Mouse (Mus musculus) lung, embryonic 14.5 days (tissue): Measurements from ENCODE around the gene Rinl. TPM values are rescaled to one million over a fixed set of nuclear protein-coding genes. Genes with fewer than 3 reads are reported as not detected.

ENCODE experiments used
- ATAC-seq: fragments of 200-750 bp; cut with Nextera tagmentation; 2 replicates; pipeline ENCODE4 v1.8.0; 2017; ENCODE audit warnings: mild to moderate bottlenecking, moderate TSS enrichment, moderate library complexity; ENCODE audit not compliant: insufficient read depth
- DNase-seq: peaks from one replicate; pipeline ENCODE4 v3.0.0-alpha.2; 2015
- H3K27ac ChIP-seq: fragments of 300-500 bp; sonication (generic); 2 replicates; pipeline ENCODE4 v1.5.1; 2014; ENCODE audit warnings: low read depth, mild to moderate bottlenecking, moderate library complexity
- H3K27me3 ChIP-seq: fragments of 300-500 bp; sonication (generic); 2 replicates; pipeline ENCODE4 v1.6.1; 2014; ENCODE audit warnings: low read length, control low read depth; ENCODE audit not compliant: insufficient read depth
- H3K36me3 ChIP-seq: fragments of 300-500 bp; sonication (generic); 2 replicates; pipeline ENCODE4 v1.6.1; 2014; ENCODE audit warnings: control low read depth; ENCODE audit not compliant: insufficient read depth
- H3K4me1 ChIP-seq: fragments of 300-500 bp; sonication (generic); 2 replicates; pipeline ENCODE4 v1.6.1; 2014; ENCODE audit warnings: antibody characterized with exemption, control low read depth; ENCODE audit not compliant: insufficient read depth
- H3K4me2 ChIP-seq: fragments of 300-500 bp; sonication (generic); 2 replicates; pipeline ENCODE4 v1.6.1; 2014; ENCODE audit warnings: mild to moderate bottlenecking
- H3K4me3 ChIP-seq: fragments of 300-500 bp; sonication (generic); 2 replicates; pipeline ENCODE4 v1.5.1; 2014; ENCODE audit warnings: low read depth, low read length
- H3K9ac ChIP-seq: fragments of 300-500 bp; sonication (generic); 2 replicates; pipeline ENCODE4 v1.6.1; 2014
- H3K9me3 ChIP-seq: fragments of 300-500 bp; sonication (generic); 2 replicates; pipeline ENCODE4 v1.6.1; 2016; ENCODE audit warnings: low read depth, low read length, control low read depth
- CTCF ChIP-seq: IDR thresholded peaks from 2 replicates; pipeline ENCODE4 v1.5.1; 2016; ENCODE audit warnings: antibody characterized with exemption, low read depth
- WGBS: fragments of 180-500 bp; shearing (Covaris S2); extraction: QIAGEN DNeasy Blood & Tissue Kit; methylation state at CpG from one replicate; pipeline ENCODE4 v1.1.7; 2014; 5-methylcytosine and 5-hydroxymethylcytosine counted together
- polyA plus RNA-seq: library from polyadenylated mRNA; unstranded; fragments of >200 nt; fragmentation: Nextera tagmentation; extraction: Ambion mirVana; gene quantifications from 2 replicates; pipeline ENCODE4 v1.2.1, GENCODE M21; 2014

The Rinl gene
- polyA plus RNA-seq, 1 experiment from 2014 or later, result 6.8 TPM

DNA sequence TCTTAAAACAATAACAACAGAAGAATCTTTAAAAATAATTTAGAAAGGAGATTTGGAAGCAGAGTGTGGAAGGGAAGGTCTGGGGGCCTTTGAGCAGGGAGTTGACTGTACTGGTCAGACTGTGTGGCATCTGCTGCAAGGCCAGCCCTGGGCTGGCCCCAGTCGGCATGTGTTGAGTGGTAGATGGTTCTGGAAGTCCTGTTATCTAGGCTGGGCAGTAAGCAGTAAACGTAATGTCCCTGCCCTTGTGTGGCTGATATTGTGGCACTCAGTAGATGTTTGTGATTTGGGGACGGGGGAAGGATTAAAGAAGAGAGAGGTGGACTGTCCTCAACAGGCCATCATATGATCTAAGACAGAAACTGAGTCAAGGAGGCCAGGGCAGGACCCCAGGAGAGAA lies 18.5 kb upstream of the Rinl start:
- Histone ChIP-seq H3K9me3 (no peaks in the 10 kb centered on the region), H3K4me2 (no peak overlapping the region), H3K36me3 (0 out of 2 replicates have a peak, but pooled peaks cover 8% of the 10 kb centered on the region), H3K4me1 (peaks cover 11% of the 10 kb centered on the region; the same call in 1 of the 2 replicates), H3K9ac (no peak overlapping the region), H3K27ac (no peak overlapping the region), H3K4me3 (no peak overlapping the region), H3K27me3 (no peaks in the 10 kb centered on the region)
- no peak for TF ChIP-seq CTCF
- ATAC-seq (no peak), DNase-seq (no peak)
- WGBS, result 76% methylated on average over 3 of the region's 3 CpGs

DNA sequence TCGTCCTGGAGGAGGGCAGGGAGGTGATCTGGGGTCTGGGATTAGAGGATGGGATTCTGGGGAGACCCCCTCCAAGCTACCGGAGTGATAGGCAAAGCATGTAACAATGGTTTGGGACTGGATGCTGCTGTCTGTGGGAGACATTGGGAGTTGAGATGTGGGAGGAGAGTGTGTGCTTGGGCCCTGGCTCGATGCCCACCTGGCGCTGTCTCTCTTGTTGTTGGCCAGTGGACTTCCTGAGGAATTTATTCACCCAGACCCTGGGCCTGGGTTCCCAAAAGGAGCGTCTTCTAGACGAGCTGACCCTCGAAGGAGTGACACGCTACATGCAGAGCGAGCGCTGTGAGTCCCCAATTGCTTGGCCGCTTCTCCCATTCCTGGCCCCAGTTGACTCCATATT lies 16.9 kb upstream of the Rinl start:
- Histone ChIP-seq H3K36me3 (peaks cover 8% of the 10 kb centered on the region; the same call in 1 of the 2 replicates), H3K27me3 (no peaks in the 10 kb centered on the region), H3K9ac (no peak overlapping the region), H3K4me2 (no peak overlapping the region), H3K9me3 (no peaks in the 10 kb centered on the region), H3K4me3 (no peak overlapping the region), H3K4me1 (peaks cover 6% of the 10 kb centered on the region; the same call in 1 of the 2 replicates), H3K27ac (no peak overlapping the region)
- WGBS, result 82% methylated on average over 11 of the region's 11 CpGs
- ATAC-seq (no peak), DNase-seq (no peak)
- TF ChIP-seq CTCF, result no peak

DNA sequence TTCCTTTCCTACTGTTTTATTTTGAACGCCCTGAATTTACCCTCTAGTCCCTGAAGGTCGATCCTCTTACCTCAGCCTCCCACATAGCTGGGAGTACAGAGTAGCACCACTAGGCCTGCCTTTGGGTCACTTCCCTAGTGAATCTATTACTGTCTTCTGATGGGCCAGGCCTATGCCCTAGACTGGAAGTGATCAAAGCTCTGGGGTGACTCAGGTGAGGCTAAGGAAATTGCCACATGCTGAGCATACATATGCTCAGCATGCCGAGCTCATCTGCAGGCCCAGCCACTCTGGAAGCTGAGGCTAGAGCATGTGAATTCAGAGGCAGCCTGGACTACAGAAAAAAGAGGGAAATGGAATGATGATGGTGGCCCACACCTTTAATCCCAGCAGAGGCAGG lies 15.6 kb upstream of the Rinl start:
- Histone ChIP-seq H3K9ac (no peak overlapping the region), H3K4me2 (no peak overlapping the region), H3K4me1 (no peaks in the 10 kb centered on the region), H3K4me3 (no peak overlapping the region), H3K27ac (no peak overlapping the region), H3K9me3 (no peaks in the 10 kb centered on the region), H3K27me3 (no peaks in the 10 kb centered on the region), H3K36me3 (peaks cover 8% of the 10 kb centered on the region; the same call in 1 of the 2 replicates)
- WGBS, result 57% methylated on average over 3 of the region's 3 CpGs
- no peak for DNase-seq
- no peak for ATAC-seq
- TF ChIP-seq CTCF, result no peak

DNA sequence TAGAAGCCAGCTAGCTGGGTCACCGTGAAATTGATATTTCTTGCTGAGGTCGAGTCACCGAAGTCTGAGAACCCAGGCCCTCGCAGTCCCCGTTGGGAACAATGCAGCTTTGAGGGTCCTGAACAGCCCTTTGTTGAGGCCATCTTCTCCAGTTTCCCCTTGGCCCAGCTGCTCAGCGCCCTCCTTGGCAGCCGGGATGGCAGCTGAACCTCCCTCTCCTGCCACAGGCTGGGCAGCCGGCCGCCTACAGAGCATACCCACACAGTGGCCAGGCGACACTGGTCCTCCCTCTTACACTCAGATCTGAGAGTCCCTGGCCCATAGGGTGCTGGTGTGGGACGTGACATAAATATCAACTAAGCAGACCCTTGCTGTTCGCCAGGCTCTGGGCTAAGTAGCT lies 14.6 kb upstream of the Rinl start:
- no peak for TF ChIP-seq CTCF
- Histone ChIP-seq H3K4me3 (no peak overlapping the region), H3K9ac (no peak overlapping the region), H3K27ac (no peak overlapping the region), H3K4me1 (no peaks in the 10 kb centered on the region), H3K4me2 (no peak overlapping the region), H3K36me3 (peaks cover 11% of the 10 kb centered on the region; the same call in 1 of the 2 replicates), H3K27me3 (no peaks in the 10 kb centered on the region), H3K9me3 (no peaks in the 10 kb centered on the region)
- WGBS, result 78% methylated on average over 12 of the region's 12 CpGs
- DNase-seq (no peak), ATAC-seq (no peak)

DNA sequence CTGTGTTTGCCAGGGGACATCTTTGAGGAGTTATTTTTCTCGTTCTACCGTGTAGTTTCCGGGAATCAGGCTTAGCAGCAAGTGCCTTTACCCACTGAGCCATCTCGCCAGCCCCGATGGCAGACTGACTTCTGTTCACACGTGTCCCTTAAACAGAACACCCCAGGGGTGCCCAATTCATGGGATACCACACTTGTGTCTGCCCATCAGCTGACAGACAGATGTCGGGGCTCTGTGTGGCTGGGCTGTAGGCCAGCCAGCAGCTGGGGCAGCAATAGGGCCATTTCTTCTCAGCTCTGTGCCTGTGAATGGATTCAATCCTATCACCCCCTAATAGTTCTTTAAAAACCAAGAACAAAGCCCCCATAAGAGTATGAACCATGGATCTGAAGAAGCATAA lies 13.6 kb upstream of the Rinl start:
- Histone ChIP-seq H3K36me3 (peaks cover 11% of the 10 kb centered on the region; the same call in 1 of the 2 replicates), H3K9ac (no peak overlapping the region), H3K9me3 (no peaks in the 10 kb centered on the region), H3K4me3 (no peak overlapping the region), H3K4me2 (no peak overlapping the region), H3K27me3 (no peaks in the 10 kb centered on the region), H3K4me1 (no peaks in the 10 kb centered on the region), H3K27ac (no peak overlapping the region)
- WGBS, result 84% methylated on average over 7 of the region's 7 CpGs
- no peak for TF ChIP-seq CTCF
- no peak for DNase-seq
- ATAC-seq, result no peak

DNA sequence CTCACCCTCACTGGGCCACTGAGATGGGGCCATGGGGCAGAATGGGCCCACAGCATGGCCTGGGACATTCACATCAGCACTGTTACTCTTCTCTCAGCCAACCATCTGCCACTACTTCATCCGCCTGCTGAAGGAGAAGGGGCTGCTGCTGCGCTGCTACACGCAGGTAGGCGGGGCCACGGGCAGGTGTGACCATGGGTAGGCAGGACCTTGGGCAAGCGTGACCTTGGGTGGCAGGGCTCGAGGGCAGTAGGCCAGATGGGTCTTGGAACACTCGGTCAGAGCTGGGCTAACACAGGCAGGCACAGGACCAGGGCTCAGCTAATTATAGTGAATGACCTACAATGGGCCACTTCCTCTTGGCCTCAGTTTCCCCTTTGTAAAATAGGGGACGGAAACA lies 9.9 kb upstream of the Rinl start:
- H3K36me3 ChIP-seq, result peaks cover 8% of the 10 kb centered on the region; the same call in 1 of the 2 replicates
- H3K9ac ChIP-seq, result no peak overlapping the region
- no peak for ATAC-seq
- no peaks in the 10 kb centered on the region for H3K4me1 ChIP-seq
- no peak for TF ChIP-seq CTCF
- no peaks in the 10 kb centered on the region for H3K9me3 ChIP-seq
- 80% methylated on average over 9 of the region's 9 CpGs for WGBS
- DNase-seq, result no peak
- H3K27me3 ChIP-seq, result no peaks in the 10 kb centered on the region
- no peak overlapping the region for H3K4me2 ChIP-seq
- no peak overlapping the region for H3K27ac ChIP-seq
- H3K4me3 ChIP-seq, result no peak overlapping the region

DNA sequence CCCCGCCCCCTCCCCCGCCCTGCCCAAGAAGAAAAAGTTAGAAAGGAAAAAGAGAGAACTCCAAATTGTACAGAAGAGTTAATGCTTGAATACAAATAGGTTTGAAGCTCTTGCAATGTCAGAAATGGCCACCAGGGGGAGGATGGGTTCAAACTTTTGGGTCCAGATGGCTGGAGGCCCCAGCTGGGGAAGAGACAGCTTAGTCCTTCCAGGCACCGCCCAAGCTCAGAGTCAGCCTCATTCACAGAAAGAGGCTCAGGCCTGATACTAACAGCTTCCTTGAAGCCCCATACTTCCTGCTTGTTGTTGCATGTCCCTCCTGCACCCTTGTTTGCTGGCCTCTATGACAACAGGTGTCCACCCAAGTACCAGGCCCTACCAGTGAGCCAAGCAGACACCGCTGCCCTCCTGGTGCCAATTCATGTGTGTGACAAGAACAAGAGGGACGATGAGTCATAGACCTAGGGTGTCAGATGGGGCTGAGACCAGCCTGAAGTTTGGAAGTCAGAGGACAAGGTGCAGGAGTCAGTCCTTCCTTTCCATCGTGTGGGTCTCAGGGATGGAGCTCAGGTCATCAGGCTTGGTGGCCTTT lies 8.6 kb upstream of the Rinl start:
- no peak overlapping the region for H3K27ac ChIP-seq
- WGBS, result 44% methylated on average over 6 of the region's 6 CpGs

More for the DNA sequence above, 8.6 kb upstream of the Rinl start:
- ATAC-seq (peak; percentile 68; the same call in 1 of the 2 replicates), DNase-seq (peak; percentile 97)
- no peak overlapping the region for H3K4me3 ChIP-seq
- H3K4me1 ChIP-seq, result no peaks in the 10 kb centered on the region
- no peak overlapping the region for H3K9ac ChIP-seq
- H3K9me3 ChIP-seq, result no peaks in the 10 kb centered on the region
- TF ChIP-seq CTCF, result peak; percentile 83
- H3K4me2 ChIP-seq, result no peak overlapping the region
- peaks cover 3% of the 10 kb centered on the region; the same call in 1 of the 2 replicates for H3K36me3 ChIP-seq
- no peaks in the 10 kb centered on the region for H3K27me3 ChIP-seq
